Mouse (Mus musculus) heart, embryonic 11.5 days (tissue): ENCODE data around the gene Kif1c. TPM values are rescaled to one million over a fixed set of nuclear protein-coding genes. Genes with fewer than 3 reads are reported as not detected.

Experiments
- ATAC-seq: fragments of 200-750 bp; cut with Nextera tagmentation; replicated peaks from 2 replicates; pipeline ENCODE4 v1.8.0; 2017; ENCODE audit warnings: moderate library complexity; ENCODE audit not compliant: insufficient number of reproducible peaks, low FRiP score, low TSS enrichment
- H3K27ac ChIP-seq: fragments of 300-500 bp; sonication (generic); 2 replicates; pipeline ENCODE4 v1.5.1; 2014; ENCODE audit warnings: mild to moderate bottlenecking, low read depth, low read length
- H3K27me3 ChIP-seq: fragments of 300-500 bp; sonication (generic); 2 replicates; pipeline ENCODE4 v1.6.1; 2014; ENCODE audit warnings: mild to moderate bottlenecking, low read length, mixed read lengths; ENCODE audit not compliant: control insufficient read depth, insufficient read depth
- H3K36me3 ChIP-seq: fragments of 300-500 bp; sonication (generic); 2 replicates; pipeline ENCODE4 v1.6.1; 2014; ENCODE audit warnings: mild to moderate bottlenecking, low read length, moderate library complexity, mixed read lengths; ENCODE audit not compliant: control insufficient read depth, insufficient read depth
- H3K4me1 ChIP-seq: fragments of 300-500 bp; sonication (generic); 2 replicates; pipeline ENCODE4 v1.6.1; 2014; ENCODE audit warnings: low read length; ENCODE audit not compliant: control insufficient read depth, insufficient read depth
- H3K4me2 ChIP-seq: fragments of 300-500 bp; sonication (generic); 2 replicates; pipeline ENCODE4 v1.6.1; 2014; ENCODE audit warnings: mild to moderate bottlenecking, moderate library complexity
- H3K4me3 ChIP-seq: fragments of 300-500 bp; sonication (generic); 2 replicates; pipeline ENCODE4 v1.5.1; 2014; ENCODE audit warnings: low read depth, low read length
- H3K9ac ChIP-seq: fragments of 300-500 bp; sonication (generic); 2 replicates; pipeline ENCODE4 v1.6.1; 2014; ENCODE audit warnings: mild to moderate bottlenecking, low read depth, low read length, moderate library complexity
- H3K9me3 ChIP-seq: fragments of 300-500 bp; sonication (generic); replicated peaks from 2 replicates; pipeline ENCODE4 v1.6.1; 2016; ENCODE audit warnings: low read length; ENCODE audit not compliant: control insufficient read depth
- WGBS: fragments of 180-500 bp; shearing (Covaris S2); extraction: QIAGEN DNeasy Blood & Tissue Kit; methylation state at CpG from one replicate; pipeline ENCODE4 v1.1.7; 2014; ENCODE audit not compliant: insufficient replicate concordance; 5-methylcytosine and 5-hydroxymethylcytosine counted together
- polyA plus RNA-seq: library from polyadenylated mRNA; unstranded; fragments of >200 nt; fragmentation: Nextera tagmentation; extraction: Ambion mirVana; gene quantifications from 2 replicates; pipeline ENCODE4 v1.2.1, GENCODE M21; 2014

Gene Kif1c
- 9.8 and 11.4 TPM in 2 replicates for polyA plus RNA-seq

DNA sequence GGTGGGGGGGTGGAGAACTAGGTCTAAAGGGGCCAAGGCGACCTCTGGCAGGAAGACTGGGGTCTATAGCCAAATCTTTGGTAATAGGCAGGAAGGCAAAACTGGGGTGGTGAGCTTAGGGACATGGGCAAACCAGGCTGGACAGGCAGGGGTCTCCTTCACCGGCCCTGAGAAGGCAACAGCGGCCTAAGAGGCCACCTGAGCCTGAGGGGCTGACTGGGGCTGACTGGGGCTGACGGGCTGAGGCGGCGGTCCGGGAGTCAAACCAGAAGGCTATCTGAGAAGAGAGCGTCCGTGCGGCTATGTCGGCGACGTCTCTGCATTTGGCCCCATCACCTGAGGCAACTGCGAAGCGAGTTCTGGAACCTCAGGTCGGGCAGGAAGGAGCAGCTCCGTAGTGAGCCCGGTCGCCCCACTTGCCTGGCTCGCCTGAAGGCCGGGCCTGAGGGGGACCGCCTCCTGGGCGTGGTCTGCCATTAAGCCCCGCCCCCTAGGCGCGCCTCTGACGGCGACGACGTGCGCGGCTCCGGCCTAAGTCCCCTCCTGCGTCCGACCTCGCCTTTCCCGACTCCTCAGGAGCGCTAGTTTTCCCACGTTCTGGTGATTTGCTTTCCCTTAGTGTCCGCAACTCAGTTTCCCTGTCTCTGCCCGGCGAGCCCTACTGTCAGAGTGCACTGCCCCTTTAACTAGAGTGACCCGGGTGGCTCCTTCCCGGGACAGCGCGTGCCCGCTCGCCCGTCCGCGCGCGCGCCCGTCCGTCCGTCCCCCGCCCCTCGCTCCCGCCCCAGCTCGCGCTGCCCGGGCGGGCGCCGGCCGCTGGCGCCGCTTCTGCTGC is at the start of gene Kif1c, which contains the start of gene Inca1:
TSS of gene Kif1c (plus strand) at position 827 of the 835 bp plus-strand sequence.
TSS of gene Inca1 (minus strand) at position 434 of the 835 bp plus-strand sequence.
- Histone ChIP-seq H3K27ac (peak within 1 kb of the TSS; percentile 94), H3K9ac (peak within 1 kb of the TSS; percentile 95), H3K9me3 (no peaks in the 10 kb centered on the region), H3K4me3 (peak within 1 kb of the TSS; percentile 92), H3K27me3 (no peaks in the 10 kb centered on the region), H3K4me1 (peaks cover 20% of the 10 kb centered on the region), H3K36me3 (peaks cover 13% of the 10 kb centered on the region), H3K4me2 (peak within 1 kb of the TSS; percentile 92)
- WGBS: 1% methylated on average over 67 of the region's 69 CpGs
- peak; percentile 92 for ATAC-seq

DNA sequence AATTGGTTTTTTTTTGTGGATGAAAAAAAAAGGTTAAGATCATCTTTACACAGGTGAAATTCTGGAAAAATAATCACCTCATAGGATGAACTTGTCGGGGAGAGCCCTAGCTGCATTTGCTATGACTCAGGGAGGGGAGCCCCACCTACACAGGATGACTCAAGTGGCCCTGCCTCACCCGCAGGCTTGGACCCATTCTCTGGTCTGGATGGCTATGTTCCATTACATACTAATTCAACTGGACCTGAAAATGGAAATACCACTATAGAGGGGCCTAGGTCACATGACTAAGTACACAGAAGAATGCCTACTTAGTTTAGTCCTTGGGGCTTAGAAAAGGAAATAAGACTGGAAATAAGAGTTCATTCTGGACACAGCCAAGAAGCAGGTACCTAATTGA is 49.0 kb upstream of the Kif1c start:
- no peak for ATAC-seq
- WGBS: 66% methylated on average over 2 of the region's 2 CpGs
- Histone ChIP-seq H3K9me3 (no peaks in the 10 kb centered on the region), H3K4me1 (peaks cover 35% of the 10 kb centered on the region), H3K27ac (no peak overlapping the region), H3K27me3 (no peaks in the 10 kb centered on the region), H3K4me2 (peak overlapping the region; percentile 27), H3K9ac (peak overlapping the region; percentile 24; the same call in 1 of the 2 replicates), H3K4me3 (peak overlapping the region; percentile 11; the same call in 1 of the 2 replicates), H3K36me3 (peaks cover 31% of the 10 kb centered on the region)

DNA sequence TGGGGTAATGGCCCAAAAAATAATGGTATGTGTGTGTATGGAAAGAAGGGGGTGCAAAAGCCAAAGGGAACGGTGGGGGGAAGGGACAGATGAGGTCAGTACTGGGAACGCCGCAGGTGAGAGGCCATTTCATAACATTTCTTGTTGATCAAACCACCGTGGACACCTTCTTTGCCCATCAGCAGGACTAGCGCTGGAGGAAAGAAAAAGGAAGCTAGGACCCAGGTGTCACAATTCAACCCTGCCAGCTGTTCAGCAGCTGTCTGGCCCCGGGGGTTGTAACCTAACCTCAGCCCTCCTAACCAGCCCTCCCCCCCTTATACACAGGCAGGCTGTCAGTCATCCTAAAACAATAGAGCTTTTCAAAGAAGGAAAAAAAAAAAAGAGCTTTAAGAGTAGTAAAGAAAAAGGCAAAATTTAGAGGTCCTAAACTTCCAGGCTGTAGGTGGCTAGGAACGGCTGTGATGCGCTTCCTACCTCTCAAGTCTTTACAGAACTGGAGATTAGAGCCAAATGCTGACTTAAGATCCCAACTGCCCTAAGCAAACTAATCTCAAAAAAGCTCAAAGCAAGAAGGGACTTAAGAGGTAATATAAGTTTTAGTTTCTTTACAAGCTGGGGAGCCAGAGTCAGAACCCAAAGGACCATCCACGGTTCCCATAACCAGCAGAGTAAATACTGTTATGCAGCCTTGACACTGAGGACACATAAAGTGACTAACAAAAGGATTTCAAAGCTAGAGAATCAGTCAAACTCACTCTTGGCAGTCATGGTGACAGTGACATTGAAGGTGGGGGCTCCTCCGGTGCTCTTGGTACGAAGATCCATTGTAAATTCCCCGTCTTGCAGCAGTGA is 48.1 kb upstream of the Kif1c start:
- WGBS: 59% methylated on average over 12 of the region's 12 CpGs
- Histone ChIP-seq H3K36me3 (peaks cover 31% of the 10 kb centered on the region), H3K4me1 (peaks cover 43% of the 10 kb centered on the region), H3K4me3 (peak overlapping the region; percentile 100), H3K27me3 (no peaks in the 10 kb centered on the region), H3K27ac (0 out of 2 replicates have a peak overlapping the region, but pooled peaks have one; percentile 99), H3K9ac (peak overlapping the region; percentile 100), H3K9me3 (no peaks in the 10 kb centered on the region), H3K4me2 (peak overlapping the region; percentile 82)
- no peak for ATAC-seq

DNA sequence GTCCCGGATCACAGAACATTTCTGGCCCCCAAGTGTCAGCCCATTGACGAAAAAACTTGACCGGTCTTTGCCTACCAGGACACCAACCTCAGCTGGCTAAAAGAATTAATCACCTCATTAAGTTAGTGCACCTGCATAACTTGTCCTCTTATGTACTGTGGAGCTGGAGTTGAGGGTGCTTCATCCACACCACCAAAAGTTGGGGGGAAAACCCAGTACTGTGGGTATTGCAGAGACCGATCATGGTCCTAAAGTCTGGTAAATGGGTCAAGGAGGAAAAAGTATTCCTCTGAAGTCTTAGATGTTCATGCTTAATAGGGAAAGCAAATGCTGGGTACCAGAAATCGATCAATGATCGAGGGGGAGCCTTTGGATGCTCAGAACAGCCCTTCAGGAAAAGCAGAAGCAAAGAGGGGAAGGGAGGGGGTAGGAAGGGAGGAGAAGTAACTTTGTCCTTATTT is 47.4 kb upstream of the Kif1c start:
- H3K4me2 ChIP-seq: peak overlapping the region; percentile 82
- peaks cover 50% of the 10 kb centered on the region for H3K4me1 ChIP-seq
- WGBS: 45% methylated on average over 6 of the region's 6 CpGs
- no peaks in the 10 kb centered on the region for H3K9me3 ChIP-seq
- peak overlapping the region; percentile 100 for H3K9ac ChIP-seq
- H3K27me3 ChIP-seq: no peaks in the 10 kb centered on the region
- H3K27ac ChIP-seq: peak overlapping the region; percentile 99
- no peak for ATAC-seq
- H3K36me3 ChIP-seq: peaks cover 31% of the 10 kb centered on the region
- peak overlapping the region; percentile 100 for H3K4me3 ChIP-seq

DNA sequence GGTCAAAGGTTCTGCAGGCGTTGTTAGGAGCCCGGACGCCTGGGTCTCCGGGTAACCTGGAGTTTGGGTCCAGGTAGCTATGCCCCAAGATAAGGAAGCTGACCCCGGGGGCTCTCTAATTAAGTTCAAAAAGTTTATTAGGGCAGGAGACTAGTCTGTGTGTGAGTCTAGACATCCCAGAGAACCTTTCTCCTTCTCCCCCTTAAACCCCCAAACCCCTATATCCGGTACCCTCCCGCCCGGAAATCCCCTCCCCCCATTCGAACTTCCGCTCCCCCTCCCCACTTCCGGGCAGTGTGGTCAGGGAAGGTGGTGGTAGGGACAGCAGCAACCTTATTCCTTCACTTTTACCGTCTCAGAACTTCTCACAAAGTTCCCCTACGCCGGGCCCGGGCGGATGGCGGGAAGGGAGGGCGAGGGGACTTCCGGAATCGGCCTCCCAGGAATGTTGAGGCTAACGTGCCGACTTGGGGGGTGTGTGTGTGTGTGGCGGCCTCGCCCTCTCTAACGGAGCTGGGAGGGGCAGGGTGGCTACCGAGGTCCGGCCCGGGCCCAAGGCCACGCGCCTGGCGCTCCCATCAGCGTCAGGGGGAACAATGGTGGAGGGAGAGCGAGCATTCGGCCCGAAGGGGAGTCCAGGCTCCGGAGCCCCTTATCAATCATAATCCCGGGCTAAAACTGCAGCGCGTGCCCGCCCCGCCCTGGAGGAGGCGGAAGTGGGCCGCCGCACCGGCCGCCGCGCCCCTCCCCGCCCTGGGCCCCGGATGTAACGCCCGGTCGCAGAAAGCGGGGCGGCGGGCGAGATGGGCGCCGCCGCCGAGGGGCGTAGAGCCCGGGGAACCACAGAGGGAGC is 46.8 kb upstream of the Kif1c start:
- Histone ChIP-seq H3K9ac (peak overlapping the region; percentile 100), H3K4me3 (peak overlapping the region; percentile 100), H3K36me3 (peaks cover 31% of the 10 kb centered on the region), H3K4me1 (peaks cover 52% of the 10 kb centered on the region), H3K9me3 (no peaks in the 10 kb centered on the region), H3K27ac (peak overlapping the region; percentile 99), H3K4me2 (peak overlapping the region; percentile 82), H3K27me3 (no peaks in the 10 kb centered on the region)
- under 1% methylated on average over 58 of the region's 63 CpGs for WGBS
- 0 out of 2 replicates have a peak, but pooled peaks have one; percentile 37 for ATAC-seq

DNA sequence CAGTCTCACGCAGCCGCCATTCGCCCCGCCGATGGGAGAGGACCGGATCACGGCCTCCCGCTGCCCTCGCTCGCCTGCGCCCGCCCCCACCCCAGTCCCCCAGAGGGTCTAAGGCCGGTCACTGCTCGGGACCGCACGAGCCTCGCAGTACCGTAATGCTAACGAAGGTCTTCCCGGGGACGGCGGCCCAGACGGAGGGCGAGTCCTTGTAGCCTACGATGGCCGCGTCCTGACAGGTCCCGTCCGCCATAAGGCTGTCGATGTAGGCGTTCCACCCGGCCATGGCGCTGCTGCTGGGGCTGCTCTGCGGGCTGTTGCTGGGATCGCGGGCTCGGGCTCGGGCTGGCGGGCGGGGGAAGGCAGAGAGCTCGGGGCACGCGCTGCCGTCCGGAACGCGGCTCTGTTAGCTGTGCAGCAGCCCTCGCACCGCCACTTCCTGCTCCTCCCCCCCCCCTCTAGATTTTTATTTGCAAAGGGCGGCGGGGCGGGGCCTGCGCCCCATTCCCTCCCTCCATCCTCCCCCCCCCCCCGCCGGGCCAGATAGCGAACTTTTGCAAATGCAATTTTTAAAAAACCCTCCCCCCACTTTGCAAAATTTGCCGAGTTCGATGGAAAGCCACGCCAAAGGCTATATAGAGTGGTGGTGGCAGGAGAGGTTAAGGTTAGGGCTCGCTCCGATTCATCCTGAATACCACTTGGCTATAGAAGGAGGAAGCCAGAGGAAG is 46.0 kb upstream of the Kif1c start, which contains the start of gene Pfn1:
TSS of gene Pfn1 (minus strand) at position 447 of the 725 bp plus-strand sequence.
- H3K4me3 ChIP-seq: peak within 1 kb of the TSS; percentile 100
- peak within 1 kb of the TSS; percentile 82 for H3K4me2 ChIP-seq
- peaks cover 51% of the 10 kb centered on the region for H3K4me1 ChIP-seq
- peaks cover 26% of the 10 kb centered on the region for H3K36me3 ChIP-seq
- H3K9me3 ChIP-seq: no peaks in the 10 kb centered on the region
- H3K27ac ChIP-seq: peak within 1 kb of the TSS; percentile 99
- H3K27me3 ChIP-seq: no peaks in the 10 kb centered on the region
- H3K9ac ChIP-seq: peak within 1 kb of the TSS; percentile 100
- WGBS: under 1% methylated on average over 52 of the region's 61 CpGs
- peak; percentile 33; the same call in 1 of the 2 replicates for ATAC-seq

DNA sequence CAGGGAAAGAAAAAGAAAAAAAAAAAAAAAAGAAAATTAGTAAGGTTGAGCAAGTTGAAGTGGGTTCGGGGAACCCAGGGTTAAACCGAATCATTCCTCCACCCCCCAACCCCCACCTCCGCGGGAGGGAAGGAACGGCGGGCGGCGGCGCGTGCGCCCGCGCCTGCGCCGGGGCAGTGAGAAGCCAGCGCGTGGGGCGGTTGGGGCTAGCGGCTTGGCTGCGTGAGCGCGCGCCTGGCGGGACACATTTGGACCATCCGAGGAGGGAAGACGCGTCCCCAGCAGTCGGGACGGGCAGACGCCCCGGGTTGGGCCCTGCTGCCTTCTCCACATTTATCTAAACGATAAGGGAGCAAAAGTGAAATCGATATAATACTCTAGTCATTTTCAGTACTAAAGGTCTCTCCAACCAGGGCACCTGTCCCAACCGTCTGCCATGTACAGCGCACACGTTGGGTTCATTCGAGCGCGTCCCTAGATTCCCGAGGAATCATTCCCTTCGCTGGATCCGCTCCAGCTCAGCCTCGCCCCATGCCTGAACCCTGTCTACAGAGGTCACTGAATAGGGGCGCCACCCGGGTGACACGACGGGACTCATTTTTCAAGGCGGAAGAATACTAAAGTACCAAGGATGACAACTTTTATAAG is 45.3 kb upstream of the Kif1c start:
- Histone ChIP-seq H3K27ac (peak overlapping the region; percentile 99), H3K36me3 (peaks cover 20% of the 10 kb centered on the region), H3K9ac (peak overlapping the region; percentile 100), H3K27me3 (no peaks in the 10 kb centered on the region), H3K4me1 (peaks cover 50% of the 10 kb centered on the region), H3K4me3 (peak overlapping the region; percentile 100), H3K4me2 (peak overlapping the region; percentile 82), H3K9me3 (no peaks in the 10 kb centered on the region)
- WGBS: under 1% methylated on average over 43 of the region's 48 CpGs
- ATAC-seq: peak; percentile 45; the same call in 1 of the 2 replicates
